Mouse (Mus musculus) embryonic facial prominence, embryonic 12.5 days (tissue): ENCODE results near the gene Hipk1. TPM values are rescaled to one million over a fixed set of nuclear protein-coding genes. Genes with fewer than 3 reads are reported as not detected.

Experiments used
- ATAC-seq: fragments of 200-750 bp; cut with Nextera tagmentation; 2 replicates; pipeline ENCODE4 v1.8.0; 2017; ENCODE audit not compliant: insufficient number of reproducible peaks, insufficient read depth, low FRiP score, low TSS enrichment
- H3K27ac ChIP-seq: fragments of 300-500 bp; sonication (generic); 2 replicates; pipeline ENCODE4 v1.5.1; 2016; ENCODE audit warnings: mild to moderate bottlenecking
- H3K27me3 ChIP-seq: fragments of 300-500 bp; sonication (generic); 2 replicates; pipeline ENCODE4 v1.6.1; 2016; ENCODE audit warnings: mild to moderate bottlenecking, moderate library complexity
- H3K36me3 ChIP-seq: fragments of 300-500 bp; sonication (generic); 2 replicates; pipeline ENCODE4 v1.6.1; 2016; ENCODE audit warnings: mild to moderate bottlenecking
- H3K4me1 ChIP-seq: fragments of 300-500 bp; sonication (generic); 2 replicates; pipeline ENCODE4 v1.6.1; 2016
- H3K4me2 ChIP-seq: fragments of 300-500 bp; sonication (generic); replicated peaks from 2 replicates; pipeline ENCODE4 v1.6.1; 2016; ENCODE audit warnings: mild to moderate bottlenecking, moderate library complexity
- H3K4me3 ChIP-seq: fragments of 300-500 bp; sonication (generic); 2 replicates; pipeline ENCODE4 v1.5.1; 2016; ENCODE audit warnings: mild to moderate bottlenecking
- H3K9ac ChIP-seq: fragments of 300-500 bp; sonication (generic); 2 replicates; pipeline ENCODE4 v1.6.1; 2016; ENCODE audit warnings: mild to moderate bottlenecking, moderate library complexity
- H3K9me3 ChIP-seq: fragments of 300-500 bp; sonication (generic); 2 replicates; pipeline ENCODE4 v1.6.1; 2016; ENCODE audit warnings: mild to moderate bottlenecking, moderate library complexity
- WGBS: fragments of 180-500 bp; shearing (Covaris S2); methylation state at CpG from one replicate; pipeline ENCODE4 v1.1.7; 2016; 5-methylcytosine and 5-hydroxymethylcytosine counted together
- polyA plus RNA-seq: library from polyadenylated mRNA; unstranded; fragments of >200 nt; fragmentation: Nextera tagmentation; extraction: Ambion mirVana; gene quantifications from 2 replicates; pipeline ENCODE4 v1.2.1, GENCODE M21; 2016

Hipk1 gene
- polyA plus RNA-seq, 1 experiment from 2014 or later, result 13.1 TPM

DNA sequence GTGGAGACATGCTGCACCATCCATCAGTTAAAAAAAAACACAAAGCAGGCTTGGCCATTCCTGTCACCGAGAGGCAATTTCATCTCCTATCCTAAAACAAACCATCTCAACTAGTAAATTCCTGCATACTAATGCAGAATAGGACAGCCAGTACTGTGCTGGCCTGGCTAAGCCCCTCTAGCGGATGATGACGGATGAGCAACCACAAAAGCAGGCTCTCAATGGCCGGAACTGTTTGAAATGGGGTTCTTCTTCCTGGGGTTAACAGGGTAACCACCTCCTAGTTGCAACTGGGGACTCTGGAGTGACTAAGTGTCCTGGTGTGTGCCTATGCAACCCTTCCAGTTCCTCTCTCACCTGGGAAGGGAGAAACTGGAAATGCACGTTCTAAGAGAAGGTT is 51.0 kb downstream of the Hipk1 start:
- WGBS, result 45% methylated on average over 5 of the region's 5 CpGs
- Histone ChIP-seq H3K9me3 (no peaks in the 10 kb centered on the region), H3K36me3 (peaks cover 28% of the 10 kb centered on the region), H3K27ac (no peak overlapping the region), H3K4me2 (no peak overlapping the region), H3K9ac (no peak overlapping the region), H3K4me1 (peaks cover 28% of the 10 kb centered on the region), H3K4me3 (no peak overlapping the region), H3K27me3 (no peaks in the 10 kb centered on the region)
- ATAC-seq, result no peak

DNA sequence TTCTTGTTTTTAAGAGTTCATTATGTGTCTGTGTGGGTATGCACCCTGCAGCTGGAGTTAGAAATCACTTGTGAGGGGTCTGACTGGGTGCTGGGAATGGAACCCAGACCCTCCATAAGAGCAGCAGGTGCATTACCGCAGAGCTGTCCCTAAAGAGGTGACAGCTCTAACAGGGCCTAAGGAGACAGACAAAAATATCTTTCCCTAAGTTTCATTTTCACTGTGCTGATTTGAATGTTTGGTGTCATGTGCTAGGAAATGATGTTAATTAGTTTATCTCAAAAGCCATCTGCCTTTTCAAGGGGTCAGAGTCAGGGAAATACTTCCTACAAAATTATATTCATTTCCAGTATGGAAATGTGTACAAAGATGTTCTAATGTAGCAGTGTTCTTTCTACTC is 52.0 kb downstream of the Hipk1 start, which contains the start of gene Gm10964:
Gm10964 (plus strand) TSS at position 38 of the 400 bp plus-strand sequence.
- Histone ChIP-seq H3K4me1 (peaks cover 38% of the 10 kb centered on the region), H3K27me3 (no peaks in the 10 kb centered on the region), H3K27ac (peak within 1 kb of the TSS; percentile 95), H3K36me3 (peaks cover 18% of the 10 kb centered on the region), H3K4me2 (peak within 1 kb of the TSS; percentile 57), H3K9ac (peak within 1 kb of the TSS; percentile 24; the same call in 1 of the 2 replicates), H3K4me3 (peak within 1 kb of the TSS; percentile 36), H3K9me3 (no peaks in the 10 kb centered on the region)
- WGBS, result 97% methylated on average over 1 of the region's 1 CpGs
- ATAC-seq, result no peak

DNA sequence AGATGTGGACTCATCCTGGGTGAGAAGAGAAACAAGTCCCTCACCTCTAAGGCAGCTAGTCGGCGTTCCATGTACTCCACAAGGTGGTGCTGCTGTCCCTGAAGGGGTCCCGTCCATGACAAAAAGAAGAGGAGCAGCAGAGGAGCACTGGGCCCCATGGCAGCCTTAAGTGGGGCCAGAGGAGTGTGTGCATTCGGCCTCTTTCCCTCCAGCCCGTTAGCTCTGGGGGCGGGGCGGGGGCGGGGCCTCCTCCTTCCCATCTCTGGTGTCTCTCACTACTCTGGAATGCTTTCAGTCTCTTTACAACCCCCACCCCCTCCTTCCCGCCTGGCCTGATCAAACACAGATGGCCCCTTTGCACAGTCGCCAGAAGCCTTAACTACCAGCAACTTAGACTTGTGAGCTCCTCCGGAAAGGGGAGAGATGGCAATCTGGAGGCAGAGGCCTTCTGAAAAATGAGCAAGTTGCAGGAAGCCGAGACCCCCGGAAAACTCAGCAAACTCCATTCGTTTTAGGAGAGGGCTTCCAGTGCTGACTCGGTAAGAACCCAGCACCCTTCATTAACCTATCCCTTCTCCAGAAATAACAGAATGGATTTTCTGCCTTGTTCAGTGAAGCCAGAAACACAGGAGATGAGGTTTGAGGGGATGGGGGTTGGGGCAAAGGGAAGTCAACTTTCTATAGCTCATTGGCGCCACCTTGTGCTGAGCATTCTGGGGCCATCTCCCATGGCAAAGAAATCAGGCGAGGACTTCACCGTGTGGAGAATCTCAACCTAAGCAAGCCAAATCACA is 53.4 kb downstream of the Hipk1 start, which contains the start of gene Olfml3:
Olfml3 (minus strand) TSS at position 224 of the 794 bp plus-strand sequence.
- Histone ChIP-seq H3K27me3 (no peaks in the 10 kb centered on the region), H3K36me3 (peaks cover 4% of the 10 kb centered on the region), H3K27ac (peak within 1 kb of the TSS; percentile 95), H3K4me1 (peaks cover 52% of the 10 kb centered on the region), H3K9ac (peak within 1 kb of the TSS; percentile 52), H3K4me3 (peak within 1 kb of the TSS; percentile 36), H3K4me2 (peak within 1 kb of the TSS; percentile 57), H3K9me3 (no peaks in the 10 kb centered on the region)
- peak; percentile 78 for ATAC-seq
- 1% methylated on average over 18 of the region's 18 CpGs for WGBS

DNA sequence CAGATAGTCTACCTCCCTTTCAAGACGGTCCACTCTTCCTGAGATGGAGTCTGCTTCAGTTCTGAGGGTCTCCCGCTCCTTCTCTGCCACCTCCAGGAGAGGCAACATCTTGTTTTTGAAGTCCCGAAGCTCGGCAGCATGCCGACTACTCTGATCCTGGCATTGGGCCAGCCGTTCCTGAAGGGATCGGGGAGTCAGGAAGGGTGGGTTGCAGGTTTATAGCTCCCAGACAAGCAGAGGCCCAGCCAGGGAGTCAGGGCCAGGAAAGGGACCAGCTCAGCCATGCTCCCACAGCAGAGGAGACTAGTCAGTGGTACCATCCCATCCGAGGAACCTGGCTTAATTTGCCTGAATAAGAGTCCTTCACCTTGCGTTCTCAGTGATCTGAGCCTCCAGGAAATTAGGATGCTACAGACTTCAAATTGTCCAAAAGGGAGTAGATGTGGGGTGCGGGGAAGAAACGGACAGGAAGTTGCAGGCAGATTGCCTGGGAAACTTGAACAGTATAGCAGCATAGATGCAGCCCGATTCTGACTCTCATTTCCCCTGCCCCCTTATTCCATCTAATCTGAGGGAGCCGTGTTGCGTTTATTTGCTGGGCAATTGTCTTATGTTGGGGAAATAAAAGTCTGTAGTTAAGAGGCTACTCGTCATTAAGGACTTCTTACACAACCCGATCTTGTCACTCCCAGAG is 54.2 kb downstream of the Hipk1 start:
- Histone ChIP-seq H3K4me3 (peak overlapping the region; percentile 36), H3K4me1 (peaks cover 55% of the 10 kb centered on the region), H3K27me3 (no peaks in the 10 kb centered on the region), H3K4me2 (peak overlapping the region; percentile 57), H3K9ac (peak overlapping the region; percentile 52), H3K27ac (peak overlapping the region; percentile 95), H3K9me3 (no peaks in the 10 kb centered on the region), H3K36me3 (peaks cover 3% of the 10 kb centered on the region; the same call in 1 of the 2 replicates)
- WGBS, result 30% methylated on average over 16 of the region's 16 CpGs
- no peak for ATAC-seq

DNA sequence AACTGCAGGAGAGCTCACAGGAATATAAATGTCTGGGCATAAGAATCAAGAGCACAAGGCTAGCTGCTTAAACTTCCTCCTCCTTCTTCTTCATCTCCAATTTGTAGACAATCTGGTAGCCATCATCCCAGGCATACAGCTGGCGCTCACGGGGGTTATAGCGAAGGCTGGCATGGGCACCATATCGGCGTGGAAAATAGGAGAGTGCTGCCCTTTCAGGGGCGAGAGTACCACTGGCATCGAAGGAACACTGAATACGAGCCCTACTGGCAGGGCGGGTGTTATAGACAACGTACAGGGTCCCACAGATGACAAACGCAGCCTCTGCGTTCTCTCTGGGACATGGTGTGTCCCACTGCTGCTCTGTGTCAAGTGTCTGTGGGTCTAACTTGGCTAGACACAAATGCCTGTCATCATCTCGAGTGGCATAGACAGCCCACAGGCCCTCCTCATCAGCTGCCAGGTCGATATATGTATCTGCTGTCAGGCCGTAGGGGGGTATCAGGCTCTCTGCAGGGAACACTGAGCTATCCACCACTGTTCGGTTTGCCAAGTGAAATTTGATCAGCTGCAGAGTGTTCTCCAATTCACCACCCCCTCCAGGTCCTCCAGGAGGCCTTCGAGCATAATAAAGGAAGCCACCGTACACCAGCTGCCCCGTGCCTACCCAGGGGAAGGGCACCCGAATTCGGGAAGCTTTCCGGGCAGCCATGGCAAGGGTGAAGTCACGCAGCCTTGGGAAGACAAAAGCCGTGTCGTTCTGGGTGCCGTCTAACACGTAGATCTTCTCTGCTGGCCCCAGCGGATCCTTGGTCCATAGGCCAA is 55.4 kb downstream of the Hipk1 start:
- H3K27ac ChIP-seq, result peak overlapping the region; percentile 95
- H3K4me3 ChIP-seq, result peak overlapping the region; percentile 36
- H3K36me3 ChIP-seq, result peaks cover 3% of the 10 kb centered on the region; the same call in 1 of the 2 replicates
- no peaks in the 10 kb centered on the region for H3K9me3 ChIP-seq
- H3K4me2 ChIP-seq, result peak overlapping the region; percentile 57
- H3K27me3 ChIP-seq, result no peaks in the 10 kb centered on the region
- peaks cover 55% of the 10 kb centered on the region for H3K4me1 ChIP-seq
- H3K9ac ChIP-seq, result peak overlapping the region; percentile 52; the same call in 1 of the 2 replicates
- ATAC-seq, result no peak
- 57% methylated on average over 28 of the region's 28 CpGs for WGBS

DNA sequence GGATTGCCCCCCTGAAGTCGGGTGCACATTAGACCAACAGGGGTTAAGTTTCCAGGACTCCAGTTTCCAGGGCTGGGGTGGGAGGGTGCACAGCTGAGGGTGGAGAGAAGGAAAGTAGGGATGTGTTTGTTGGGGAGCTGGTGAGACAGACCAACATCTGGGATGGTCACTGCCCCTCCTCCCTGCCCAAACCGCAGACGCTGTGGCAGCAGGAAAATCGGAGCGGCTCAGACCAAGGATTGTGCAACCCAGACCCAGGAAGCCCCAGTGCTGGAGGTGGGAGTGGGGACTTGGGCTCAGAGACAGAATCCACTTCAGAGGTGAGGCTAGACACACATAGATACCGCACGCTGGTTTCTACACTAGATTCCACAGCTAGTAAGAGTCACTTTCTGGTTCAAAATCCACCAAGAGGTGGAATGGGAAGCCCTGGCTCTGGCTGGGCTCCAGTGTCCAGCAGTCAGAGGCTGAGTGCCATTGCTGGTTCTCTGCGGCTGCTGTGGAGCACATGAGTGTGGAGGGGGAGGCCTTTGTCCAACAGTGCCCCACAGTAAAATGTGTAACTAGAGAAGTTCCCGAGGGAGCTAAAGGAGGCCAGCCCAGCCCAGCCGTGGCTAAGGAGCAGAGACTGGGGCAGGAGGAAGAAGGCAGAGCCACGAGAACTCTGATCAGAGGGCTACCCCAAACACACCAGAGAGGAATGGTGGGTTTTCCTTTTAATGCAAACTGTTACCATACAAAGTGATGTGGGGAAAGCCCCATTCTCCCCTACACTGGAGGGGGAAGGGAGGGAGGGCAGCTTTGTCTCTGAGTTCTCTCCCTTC is 56.5 kb downstream of the Hipk1 start:
- peaks cover 3% of the 10 kb centered on the region; the same call in 1 of the 2 replicates for H3K36me3 ChIP-seq
- H3K27ac ChIP-seq, result peak overlapping the region; percentile 95
- no peaks in the 10 kb centered on the region for H3K27me3 ChIP-seq
- peak; percentile 43; the same call in 1 of the 2 replicates for ATAC-seq
- H3K9me3 ChIP-seq, result no peaks in the 10 kb centered on the region
- peak overlapping the region; percentile 57 for H3K4me2 ChIP-seq
- peaks cover 55% of the 10 kb centered on the region for H3K4me1 ChIP-seq
- H3K9ac ChIP-seq, result peak overlapping the region; percentile 20
- WGBS, result 6% methylated on average over 11 of the region's 11 CpGs
- peak overlapping the region; percentile 15 for H3K4me3 ChIP-seq

DNA sequence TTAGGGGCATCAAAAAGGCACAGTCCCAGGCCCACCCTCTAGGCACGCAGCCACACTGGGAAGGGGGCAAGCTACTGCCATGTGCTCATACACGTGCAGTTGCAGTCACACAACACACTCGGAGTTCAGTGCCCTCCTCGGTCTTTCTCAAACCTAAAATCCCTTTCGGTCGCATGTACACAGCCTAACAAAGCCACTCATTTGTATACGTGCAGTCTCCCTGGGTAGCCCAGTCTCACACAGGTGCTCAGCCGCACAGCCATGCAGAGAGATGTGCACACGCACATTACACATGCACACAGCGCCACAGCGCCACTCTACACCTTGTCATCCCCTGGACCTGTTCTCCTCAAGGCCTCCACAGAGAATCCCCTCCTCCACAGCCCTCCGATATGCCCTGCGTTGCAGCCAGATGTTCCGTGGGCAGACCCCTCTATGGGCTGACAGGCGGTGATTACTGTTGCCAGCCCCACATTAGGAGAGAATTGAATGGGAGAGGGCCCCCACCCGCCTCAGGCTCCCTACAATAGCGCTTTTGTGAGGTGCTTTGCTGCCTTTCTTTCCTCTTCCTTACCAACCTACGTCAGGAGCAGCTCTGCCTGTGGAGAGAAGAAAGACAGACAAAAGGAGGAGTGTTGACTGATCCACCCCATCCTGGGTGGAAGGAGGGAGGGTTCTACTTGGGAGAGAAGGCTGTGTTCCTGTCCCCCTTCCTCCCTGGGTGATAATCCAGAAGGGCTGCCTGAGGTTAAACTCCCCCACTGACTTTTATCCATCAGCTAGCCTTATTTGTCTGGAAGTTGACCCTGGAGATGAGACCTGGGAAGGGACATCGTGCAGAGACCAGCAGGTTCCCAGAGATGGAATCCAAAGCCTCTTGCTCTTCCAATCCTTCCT is 57.3 kb downstream of the Hipk1 start:
- H3K27ac ChIP-seq, result peak overlapping the region; percentile 95
- peak overlapping the region; percentile 33; the same call in 1 of the 2 replicates for H3K9ac ChIP-seq
- peaks cover 3% of the 10 kb centered on the region; the same call in 1 of the 2 replicates for H3K36me3 ChIP-seq
- WGBS, result 14% methylated on average over 19 of the region's 19 CpGs
- H3K27me3 ChIP-seq, result no peaks in the 10 kb centered on the region
- H3K9me3 ChIP-seq, result no peaks in the 10 kb centered on the region
- H3K4me2 ChIP-seq, result peak overlapping the region; percentile 57
- H3K4me3 ChIP-seq, result 0 out of 2 replicates have a peak overlapping the region, but pooled peaks have one; percentile 13
- ATAC-seq, result peak; percentile 30
- peaks cover 53% of the 10 kb centered on the region for H3K4me1 ChIP-seq

DNA sequence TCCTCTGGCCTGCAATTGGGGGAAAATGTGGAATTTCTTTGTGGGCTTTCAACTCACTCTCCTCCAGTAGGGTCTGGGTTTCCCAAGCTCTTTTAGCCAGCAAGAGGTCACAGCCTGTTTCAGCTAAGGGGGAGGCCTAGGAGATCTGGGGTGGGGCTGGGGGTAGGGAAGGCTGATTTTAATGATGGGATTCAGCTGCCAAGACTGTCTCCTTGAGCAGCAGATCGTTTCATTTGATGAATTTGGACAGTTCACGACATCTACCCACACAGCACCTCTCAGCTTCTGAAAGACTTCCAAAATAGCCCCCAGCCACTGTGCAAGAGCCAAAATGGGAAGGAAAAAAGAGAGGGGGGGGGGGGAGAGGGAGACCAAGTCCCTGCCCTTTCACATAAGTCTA is 58.2 kb downstream of the Hipk1 start:
- Histone ChIP-seq H3K27ac (peak overlapping the region; percentile 95), H3K36me3 (peaks cover 3% of the 10 kb centered on the region; the same call in 1 of the 2 replicates), H3K4me2 (0 out of 2 replicates have a peak overlapping the region, but pooled peaks have one; percentile 57), H3K4me1 (peaks cover 50% of the 10 kb centered on the region), H3K9me3 (no peaks in the 10 kb centered on the region), H3K4me3 (no peak overlapping the region), H3K27me3 (no peaks in the 10 kb centered on the region), H3K9ac (no peak overlapping the region)
- 18% methylated on average over 2 of the region's 2 CpGs for WGBS
- ATAC-seq, result no peak

DNA sequence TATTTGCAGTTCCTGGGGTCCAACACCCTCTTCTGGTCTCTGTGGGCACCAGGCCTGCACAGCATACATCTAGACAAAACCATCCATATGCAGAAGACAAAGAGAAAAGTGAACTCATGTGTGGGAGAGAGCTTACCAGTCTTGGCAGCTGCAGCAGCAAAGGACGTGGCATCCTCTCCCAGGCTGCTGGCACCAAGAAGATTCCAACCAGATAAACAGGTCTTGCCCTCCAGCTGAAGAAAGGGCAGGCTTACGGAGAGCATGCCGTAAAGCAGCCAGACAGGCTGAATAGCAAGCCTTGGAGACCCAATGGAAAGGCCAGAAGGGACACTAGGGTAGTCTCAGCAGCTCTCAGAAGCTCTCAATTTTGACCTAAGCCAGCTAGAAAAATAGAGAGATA is 59.2 kb downstream of the Hipk1 start:
- H3K27me3 ChIP-seq, result no peaks in the 10 kb centered on the region
- no peaks in the 10 kb centered on the region for H3K9me3 ChIP-seq
- H3K36me3 ChIP-seq, result peaks cover 3% of the 10 kb centered on the region; the same call in 1 of the 2 replicates
- H3K27ac ChIP-seq, result no peak overlapping the region
- no peak overlapping the region for H3K4me3 ChIP-seq
- 86% methylated on average over 3 of the region's 3 CpGs for WGBS
- H3K9ac ChIP-seq, result no peak overlapping the region
- H3K4me1 ChIP-seq, result peaks cover 48% of the 10 kb centered on the region
- no peak overlapping the region for H3K4me2 ChIP-seq
- ATAC-seq, result no peak

DNA sequence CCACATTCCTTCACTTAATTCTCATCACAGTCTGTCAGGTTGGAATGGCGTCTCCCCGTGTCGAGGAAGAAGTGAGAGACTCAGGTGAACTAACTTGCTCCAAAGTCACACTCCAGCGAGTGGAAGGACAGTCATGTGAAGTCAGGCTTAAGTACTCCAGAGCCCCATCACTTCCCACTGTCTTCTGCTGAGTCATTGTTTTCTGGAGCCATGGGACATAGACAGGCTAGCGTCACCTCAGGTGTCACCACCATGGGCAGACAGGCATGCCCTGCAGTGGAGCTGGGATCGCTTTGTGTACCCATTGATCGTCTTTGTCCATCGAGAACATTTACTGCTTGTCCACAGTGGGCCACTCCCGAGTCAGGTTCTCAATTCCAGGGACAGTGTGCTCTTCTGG is 61.5 kb downstream of the Hipk1 start:
- no peak overlapping the region for H3K4me3 ChIP-seq
- no peaks in the 10 kb centered on the region for H3K36me3 ChIP-seq
- no peak for ATAC-seq
- no peak overlapping the region for H3K9ac ChIP-seq
- no peak overlapping the region for H3K27ac ChIP-seq
- no peaks in the 10 kb centered on the region for H3K9me3 ChIP-seq
- H3K4me2 ChIP-seq, result no peak overlapping the region
- WGBS, result 83% methylated on average over 9 of the region's 9 CpGs
- no peaks in the 10 kb centered on the region for H3K27me3 ChIP-seq
- H3K4me1 ChIP-seq, result peaks cover 26% of the 10 kb centered on the region
